Mouse (Mus musculus): ENCODE measurements at regions not wholly inside any gene's neighbourhood (a gene's known extent, or its start where the extent isn't known, plus 50 kb on each side); places are given as distances from the start of the nearest gene placed in this dataset.

- DNase-seq: no peak
- Histone ChIP-seq H3K4me3 (no peak overlapping the region), H3K79me2 (replicated peaks; ENCODE audit: control insufficient read depth, insufficient read depth, low read length) (no peaks in the 10 kb centered on the region), H3K27me3 (ENCODE audit: control insufficient read depth, insufficient read depth, low read length) (no peaks in the 10 kb centered on the region), H3K36me3 (ENCODE audit: control insufficient read depth, insufficient read depth, low read length) (no peaks in the 10 kb centered on the region), H3K27ac (no peak overlapping the region), H3K4me1 (ENCODE audit: control insufficient read depth, insufficient read depth, low read length) (no peaks in the 10 kb centered on the region), H3K9ac (ENCODE audit: low read depth, low read length) (no peak overlapping the region)
- intact Hi-C loops (cut with DNase I): no loop called here
- TF ChIP-seq POLR2A (IDR thresholded peaks at IDR 0.05; ENCODE audit: insufficient read depth, low read depth, low read length): no peak
- no peak for TF ChIP-seq EP300 (IDR thresholded peaks at IDR 0.05; ENCODE audit: insufficient read depth, low read depth, low read length)
- no peak for TF ChIP-seq CTCF (IDR thresholded peaks at IDR 0.05)
- WGBS: 100% methylated on average over 1 of the region's 1 CpGs
Measured at GRCm38 (mm10) chr1:51660531-51660930, 182.3 kb upstream of the Nabp1 start.

GRCm38 (mm10) chr1:51657203-51657602 is 179.0 kb upstream of the Nabp1 start:
- Histone ChIP-seq H3K4me3 (no peak overlapping the region), H3K4me1 (ENCODE audit: control insufficient read depth, insufficient read depth, low read length) (no peaks in the 10 kb centered on the region), H3K79me2 (replicated peaks; ENCODE audit: control insufficient read depth, insufficient read depth, low read length) (no peaks in the 10 kb centered on the region), H3K9ac (ENCODE audit: low read depth, low read length) (no peak overlapping the region), H3K27me3 (ENCODE audit: control insufficient read depth, insufficient read depth, low read length) (no peaks in the 10 kb centered on the region), H3K27ac (no peak overlapping the region), H3K36me3 (ENCODE audit: control insufficient read depth, insufficient read depth, low read length) (no peaks in the 10 kb centered on the region)
- intact Hi-C loops (cut with DNase I): no loop called here
- TF ChIP-seq POLR2A (IDR thresholded peaks at IDR 0.05; ENCODE audit: insufficient read depth, low read depth, low read length) (no peak), EP300 (IDR thresholded peaks at IDR 0.05; ENCODE audit: insufficient read depth, low read depth, low read length) (no peak), CTCF (IDR thresholded peaks at IDR 0.05) (no peak)
- DNase-seq: no peak
- 43% methylated on average over 4 of the region's 4 CpGs for WGBS

GRCm38 (mm10) chr1:51650653-51650995 is 172.4 kb upstream of the Nabp1 start:
- Histone ChIP-seq H3K9ac (ENCODE audit: low read depth, low read length) (no peak overlapping the region), H3K79me2 (replicated peaks; ENCODE audit: control insufficient read depth, insufficient read depth, low read length) (no peaks in the 10 kb centered on the region), H3K4me3 (no peak overlapping the region), H3K27me3 (ENCODE audit: control insufficient read depth, insufficient read depth, low read length) (no peaks in the 10 kb centered on the region), H3K4me1 (ENCODE audit: control insufficient read depth, insufficient read depth, low read length) (peaks cover 3% of the 10 kb centered on the region; the same call in 1 of the 2 replicates), H3K27ac (no peak overlapping the region), H3K36me3 (ENCODE audit: control insufficient read depth, insufficient read depth, low read length) (no peaks in the 10 kb centered on the region)
- TF ChIP-seq POLR2A (IDR thresholded peaks at IDR 0.05; ENCODE audit: insufficient read depth, low read depth, low read length): no peak
- no peak for TF ChIP-seq EP300 (IDR thresholded peaks at IDR 0.05; ENCODE audit: insufficient read depth, low read depth, low read length)
- TF ChIP-seq CTCF (IDR thresholded peaks at IDR 0.05): no peak
- 58% methylated on average over 3 of the region's 3 CpGs for WGBS
- no peak for DNase-seq
- intact Hi-C loops (cut with DNase I): no loop called here

GRCm38 (mm10) chr1:51649963-51650652 is 171.9 kb upstream of the Nabp1 start:
- TF ChIP-seq POLR2A (IDR thresholded peaks at IDR 0.05; ENCODE audit: insufficient read depth, low read depth, low read length) (no peak), EP300 (IDR thresholded peaks at IDR 0.05; ENCODE audit: insufficient read depth, low read depth, low read length) (no peak), CTCF (IDR thresholded peaks at IDR 0.05) (no peak)
- no peak for DNase-seq
- no peak overlapping the region for H3K4me3 ChIP-seq
- no peaks in the 10 kb centered on the region for H3K79me2 ChIP-seq (replicated peaks; ENCODE audit: control insufficient read depth, insufficient read depth, low read length)
- H3K4me1 ChIP-seq (ENCODE audit: control insufficient read depth, insufficient read depth, low read length): peaks cover 3% of the 10 kb centered on the region; the same call in 1 of the 2 replicates
- no peaks in the 10 kb centered on the region for H3K27me3 ChIP-seq (ENCODE audit: control insufficient read depth, insufficient read depth, low read length)
- no peak overlapping the region for H3K27ac ChIP-seq
- H3K9ac ChIP-seq (ENCODE audit: low read depth, low read length): no peak overlapping the region
- WGBS: 80% methylated on average over 4 of the region's 4 CpGs
- H3K36me3 ChIP-seq (ENCODE audit: control insufficient read depth, insufficient read depth, low read length): no peaks in the 10 kb centered on the region
- intact Hi-C loops (cut with DNase I): no loop called here

- Histone ChIP-seq H3K4me1 (ENCODE audit: control insufficient read depth, insufficient read depth, low read length) (peaks cover 3% of the 10 kb centered on the region; the same call in 1 of the 2 replicates), H3K9ac (ENCODE audit: low read depth, low read length) (no peak overlapping the region), H3K4me3 (no peak overlapping the region), H3K36me3 (ENCODE audit: control insufficient read depth, insufficient read depth, low read length) (no peaks in the 10 kb centered on the region), H3K79me2 (replicated peaks; ENCODE audit: control insufficient read depth, insufficient read depth, low read length) (no peaks in the 10 kb centered on the region), H3K27ac (no peak overlapping the region; the same call in 1 of the 2 replicates), H3K27me3 (ENCODE audit: control insufficient read depth, insufficient read depth, low read length) (no peaks in the 10 kb centered on the region)
- WGBS: 52% methylated on average over 2 of the region's 2 CpGs
- TF ChIP-seq CTCF (IDR thresholded peaks at IDR 0.05) (no peak), EP300 (IDR thresholded peaks at IDR 0.05; ENCODE audit: insufficient read depth, low read depth, low read length) (peak; percentile 64; the same call in 1 of the 2 replicates)
- peak; percentile 56 to 76 for DNase-seq
- intact Hi-C loops (cut with DNase I): no loop called here
Measured at GRCm38 (mm10) chr1:51647955-51648354, 169.7 kb upstream of the Nabp1 start.

DNA sequence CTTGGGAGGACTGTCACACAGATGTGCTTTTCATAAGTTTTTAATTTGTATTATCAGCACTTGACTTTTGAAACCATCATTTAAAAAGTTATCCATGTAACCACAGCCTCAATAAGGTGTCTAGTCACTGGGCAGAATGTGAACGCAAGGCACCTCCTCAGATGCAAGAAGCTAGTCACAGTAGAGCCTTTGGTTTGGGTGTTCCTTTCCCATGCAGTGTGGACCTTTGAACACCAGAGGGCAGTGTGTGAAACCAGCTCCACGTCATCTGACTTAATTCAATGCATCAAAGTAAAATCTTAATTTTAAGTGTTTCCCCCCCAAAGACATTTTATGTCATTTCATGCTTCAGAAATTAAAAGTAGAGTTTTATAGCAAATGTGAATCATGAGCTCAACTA is 166.2 kb upstream of the Nabp1 start:
- H3K4me3 ChIP-seq: no peak overlapping the region
- H3K36me3 ChIP-seq (ENCODE audit: control insufficient read depth, insufficient read depth, low read length): no peaks in the 10 kb centered on the region
- 26% methylated on average over 2 of the region's 2 CpGs for WGBS
- TF ChIP-seq CTCF (IDR thresholded peaks at IDR 0.05): no peak; the same call in 1 of the 2 replicates
- 0 out of 2 replicates have a peak, but pooled peaks have one; percentile 27 for TF ChIP-seq EP300 (IDR thresholded peaks at IDR 0.05; ENCODE audit: insufficient read depth, low read depth, low read length)
- TF ChIP-seq POLR2A (IDR thresholded peaks at IDR 0.05; ENCODE audit: insufficient read depth, low read depth, low read length): no peak
- peak; percentile 58 to 80 for DNase-seq
- intact Hi-C loops (cut with DNase I): loop anchor here (1.0 to 5.0 kb wide), 3 partner anchors 301 to 453 kb away; no protein-coding TSS in a partner anchor
- no peaks in the 10 kb centered on the region for H3K27me3 ChIP-seq (ENCODE audit: control insufficient read depth, insufficient read depth, low read length)
- no peak overlapping the region for H3K9ac ChIP-seq (ENCODE audit: low read depth, low read length)
- no peak overlapping the region for H3K27ac ChIP-seq
- H3K79me2 ChIP-seq (replicated peaks; ENCODE audit: control insufficient read depth, insufficient read depth, low read length): no peaks in the 10 kb centered on the region
- peaks cover 3% of the 10 kb centered on the region; the same call in 1 of the 2 replicates for H3K4me1 ChIP-seq (ENCODE audit: control insufficient read depth, insufficient read depth, low read length)
